Mouse (Mus musculus) ES-E14 (cell line): ENCODE results near the gene Rex1bd. TPM values are rescaled to one million over a fixed set of nuclear protein-coding genes. Genes with fewer than 3 reads are reported as not detected.

Experiments
- DNase-seq: peaks from one replicate; pipeline ENCODE4 v3.0.0-alpha.2; 2013; ENCODE audit warnings: low read depth, low spot score
- H3K27ac ChIP-seq: 2 replicates; pipeline ENCODE4 v1.5.1; 2012; ENCODE audit warnings: low read depth, mild to moderate bottlenecking, low read length, moderate library complexity, mixed read lengths; ENCODE audit not compliant: poor library complexity, insufficient read depth, severe bottlenecking
- H3K36me3 ChIP-seq: 2 replicates; pipeline ENCODE4 v1.6.1; 2012; ENCODE audit warnings: mild to moderate bottlenecking, low read length, moderate library complexity, mixed read lengths; ENCODE audit not compliant: control insufficient read depth, poor library complexity, insufficient read depth, severe bottlenecking
- H3K4me1 ChIP-seq, 2 experiments: fragments of 150-350 bp in 1 of 2; sonication (generic) in 1 of 2; 2 replicates each; pipeline ENCODE4 v1.6.1; 2012; ENCODE audit warnings: low read length in 2 of 2, mild to moderate bottlenecking in 1 of 2, mixed read lengths in 1 of 2; ENCODE audit not compliant: control insufficient read depth in 2 of 2, insufficient read depth in 2 of 2, poor library complexity in 1 of 2
- H3K4me3 ChIP-seq, 2 experiments: fragments of 150-350 bp in 1 of 2; sonication (generic) in 1 of 2; 2 replicates each; pipeline ENCODE4 v1.5.1; 2012; ENCODE audit warnings: low read length in 2 of 2, low read depth in 1 of 2, mild to moderate bottlenecking in 1 of 2, mixed read lengths in 1 of 2; ENCODE audit not compliant: insufficient read depth in 1 of 2, poor library complexity in 1 of 2, severe bottlenecking in 1 of 2
- H3K9ac ChIP-seq: 2 replicates; pipeline ENCODE4 v1.6.1; 2012; ENCODE audit warnings: low read depth, mild to moderate bottlenecking, low read length, mixed read lengths; ENCODE audit not compliant: poor library complexity, insufficient read depth, severe bottlenecking
- H3K9me3 ChIP-seq: fragments of 150-350 bp; sonication (generic); 2 replicates; pipeline ENCODE4 v1.6.1; 2012; ENCODE audit warnings: low read depth, mild to moderate bottlenecking, low read length; ENCODE audit not compliant: control insufficient read depth, insufficient read depth
- CHD2 ChIP-seq: IDR thresholded peaks from 2 replicates; pipeline ENCODE4 v1.6.1; 2014; ENCODE audit warnings: mild to moderate bottlenecking, low read depth, low read length, inconsistent platforms
- HCFC1 ChIP-seq: IDR thresholded peaks from 2 replicates; pipeline ENCODE4 v1.6.1; 2012; ENCODE audit warnings: low read length, inconsistent platforms, borderline replicate concordance; ENCODE audit not compliant: insufficient read depth
- MAFK ChIP-seq: IDR thresholded peaks from 2 replicates; pipeline ENCODE4 v1.6.1; 2014; ENCODE audit warnings: mild to moderate bottlenecking, low read depth, low read length, inconsistent platforms; ENCODE audit not compliant: insufficient read depth
- ZC3H11A ChIP-seq: IDR thresholded peaks from 2 replicates; pipeline ENCODE4 v1.6.1; 2012; ENCODE audit warnings: low read depth, mild to moderate bottlenecking, inconsistent platforms, low read length, borderline replicate concordance
- ZNF384 ChIP-seq: IDR thresholded peaks from 2 replicates; pipeline ENCODE4 v1.6.1; 2012; ENCODE audit warnings: low read depth, low read length, inconsistent platforms
- in situ Hi-C, 2 experiments: fragments of 600-800 bp; cut with MboI; formaldehyde crosslinking; loops; one replicate each; pipeline ENCODE4 v1.15.1; 2025; ENCODE audit warnings: low sequenced_read_pairs in 2 of 2, inconsistent platforms in 1 of 2; ENCODE audit not compliant: unreplicated experiment in 2 of 2
- total RNA-seq: library from RNA; depleted of rRNA; stranded (reverse); fragments of 300-350 nt; gene quantifications from 2 replicates; pipeline ENCODE4 v1.2.3, GENCODE M21; 2012

Rex1bd gene
- total RNA-seq, 1 experiment, result 130 TPM

DNA sequence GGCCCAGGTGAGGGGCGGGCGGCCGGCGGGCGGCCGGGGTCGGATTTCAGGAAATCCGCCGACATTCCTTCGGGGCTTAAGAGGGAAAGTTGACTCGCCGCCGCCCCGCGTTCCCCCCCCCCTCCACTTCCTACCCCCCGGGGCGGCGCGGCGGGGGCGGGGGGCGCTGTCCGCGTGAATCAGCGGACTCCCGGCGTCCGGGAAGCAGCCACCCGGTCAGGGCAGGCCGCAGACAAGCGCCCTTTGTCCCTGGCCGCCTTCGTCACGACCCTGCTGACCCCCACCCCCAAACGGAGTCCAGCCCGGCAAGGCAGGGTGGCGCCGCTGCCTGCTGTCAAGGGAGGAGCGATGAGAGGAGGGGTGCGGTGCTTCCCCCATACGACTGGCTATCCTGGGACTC, 17.0 kb downstream of the Rex1bd start:
- TF ChIP-seq ZC3H11A, result no peak
- TF ChIP-seq MAFK, result no peak
- no peak for TF ChIP-seq CHD2
- no peak for TF ChIP-seq ZNF384
- TF ChIP-seq HCFC1, result no peak
- peaks cover 7 to 35% of the 10 kb centered on the region in 2 experiments; a peak in 2 of 4 replicates for H3K4me1 ChIP-seq
- peak overlapping the region; percentile 6 to 29; a peak in 3 of 4 replicates for H3K4me3 ChIP-seq
- no peak overlapping the region for H3K27ac ChIP-seq
- in situ Hi-C loops, result no loop called here
- DNase-seq, result no peak
- no peak overlapping the region for H3K9ac ChIP-seq
- H3K9me3 ChIP-seq, result no peaks in the 10 kb centered on the region
- H3K36me3 ChIP-seq, result no peaks in the 10 kb centered on the region

DNA sequence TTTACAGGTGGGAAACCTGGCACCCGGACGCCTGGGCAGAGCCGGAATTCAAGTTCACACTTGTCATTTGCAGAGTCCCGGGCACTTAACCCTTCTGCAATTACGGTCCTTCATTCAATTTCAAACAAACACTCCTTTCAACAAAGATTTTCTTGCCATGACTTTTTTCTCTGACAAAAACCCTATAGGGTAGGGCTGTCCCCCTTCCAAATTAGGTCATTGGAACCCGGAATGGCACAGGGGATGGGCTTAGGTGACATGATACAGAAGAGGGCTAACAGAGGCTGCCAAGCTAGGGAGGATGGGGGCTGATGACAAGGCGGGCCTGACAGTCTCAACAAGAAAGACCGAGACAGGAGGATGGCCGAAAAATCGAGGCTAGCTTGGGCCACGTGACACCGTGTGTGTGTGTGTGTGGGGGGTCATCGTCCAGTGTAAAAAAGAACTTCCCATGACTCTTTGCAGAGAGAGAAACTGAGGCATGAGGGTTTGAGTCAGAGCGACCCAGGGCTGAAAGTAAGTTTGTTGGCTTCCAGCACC, 17.6 kb downstream of the Rex1bd start:
- Histone ChIP-seq H3K9me3 (no peaks in the 10 kb centered on the region), H3K36me3 (no peaks in the 10 kb centered on the region), H3K9ac (peak overlapping the region; percentile 39; the same call in 1 of the 2 replicates), H3K4me3 (peak overlapping the region; percentile 25 to 29; a peak in 2 of 4 replicates), H3K27ac (no peak overlapping the region), H3K4me1 (peaks cover 7 to 30% of the 10 kb centered on the region in 2 experiments; a peak in 2 of 4 replicates)
- TF ChIP-seq CHD2, result no peak
- TF ChIP-seq ZC3H11A, result no peak
- TF ChIP-seq HCFC1, result no peak
- TF ChIP-seq MAFK, result no peak
- TF ChIP-seq ZNF384, result no peak
- in situ Hi-C loops, result no loop called here
- DNase-seq, result no peak

DNA sequence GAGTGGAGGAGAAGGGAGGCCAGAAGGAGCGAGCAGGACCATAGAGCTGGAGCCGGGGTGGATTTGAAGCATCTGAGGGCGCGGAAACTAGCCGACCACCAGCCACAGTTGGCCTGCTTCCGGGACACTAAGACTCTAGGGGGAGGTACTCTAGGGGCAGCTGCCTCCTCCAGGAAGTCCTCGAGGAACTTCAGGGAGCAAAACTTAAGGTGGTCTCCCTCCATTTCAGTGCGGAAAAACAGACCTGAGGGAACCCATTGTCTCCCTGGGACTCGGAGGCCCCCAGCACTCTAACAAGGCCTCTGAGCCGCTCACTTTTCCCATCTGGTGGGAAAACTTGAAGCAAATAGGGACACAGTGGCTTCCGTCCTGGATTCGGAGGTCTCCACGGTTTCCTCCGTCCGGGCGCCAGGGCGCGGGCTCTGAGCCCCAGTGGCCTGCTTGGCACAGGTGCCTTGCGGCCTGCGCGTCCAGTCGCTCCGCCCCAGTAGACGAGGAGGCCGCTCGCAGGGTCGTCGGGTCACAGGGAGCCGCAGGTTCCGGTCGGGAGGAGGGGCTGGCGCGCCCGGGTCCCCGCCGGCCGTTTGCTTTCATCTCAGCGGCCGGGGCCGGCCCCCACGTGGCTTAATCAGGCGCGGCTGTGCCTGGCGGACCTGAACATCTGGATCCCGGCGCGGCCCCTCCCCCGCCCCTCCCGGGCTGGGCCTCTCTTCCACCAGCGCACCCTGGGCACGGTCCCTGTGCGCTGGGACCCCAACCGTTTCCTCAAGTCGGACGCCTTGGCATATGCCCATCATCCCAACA, 18.4 kb downstream of the Rex1bd start:
- H3K4me3 ChIP-seq, result peak overlapping the region; percentile 21 to 45
- in situ Hi-C loops, result no loop called here
- no peak for DNase-seq
- no peaks in the 10 kb centered on the region for H3K36me3 ChIP-seq
- H3K27ac ChIP-seq, result no peak overlapping the region
- no peaks in the 10 kb centered on the region for H3K9me3 ChIP-seq
- H3K9ac ChIP-seq, result peak overlapping the region; percentile 39; the same call in 1 of the 2 replicates
- H3K4me1 ChIP-seq, result peaks cover 7 to 23% of the 10 kb centered on the region in 2 experiments; a peak in 2 of 4 replicates
- TF ChIP-seq MAFK (no peak), ZNF384 (no peak), HCFC1 (no peak), CHD2 (no peak), ZC3H11A (no peak)

DNA sequence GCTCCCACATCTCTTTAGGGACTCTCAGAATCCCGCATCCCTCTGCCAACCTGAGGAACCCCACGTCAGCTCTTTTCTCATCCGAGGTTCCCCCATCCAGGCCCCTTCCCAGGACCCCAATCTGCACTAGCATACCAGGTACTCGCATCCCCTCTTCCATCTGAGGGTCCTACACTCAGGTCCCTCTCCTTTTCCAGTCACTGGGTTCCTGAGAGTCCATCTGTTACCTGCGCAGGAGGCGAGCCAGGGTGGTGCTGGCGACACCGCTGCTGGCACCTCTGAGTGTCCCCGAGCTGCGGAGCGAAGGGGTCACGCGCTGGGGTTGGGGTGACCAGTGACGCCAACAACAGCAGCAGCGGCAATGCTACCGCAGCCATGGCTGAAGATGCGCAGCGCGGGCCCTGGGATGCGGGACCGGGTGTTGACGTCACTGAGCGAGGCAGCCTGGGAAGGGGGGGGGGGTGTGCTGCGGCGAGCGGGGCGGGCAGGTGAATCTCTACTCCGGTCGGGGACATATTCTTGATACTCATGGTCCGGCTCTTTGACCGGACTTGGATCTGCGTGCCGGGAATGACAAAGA, 19.5 kb downstream of the Rex1bd start, which contains the start of gene Tmem59l:
Gene Tmem59l, minus strand, starts transcription at position 418 of the 580 bp plus-strand sequence.
- no peak for DNase-seq
- Histone ChIP-seq H3K36me3 (no peaks in the 10 kb centered on the region), H3K9me3 (no peaks in the 10 kb centered on the region), H3K27ac (no peak within 1 kb of the TSS), H3K4me1 (peaks cover 7 to 23% of the 10 kb centered on the region in 2 experiments; a peak in 2 of 4 replicates), H3K4me3 (peak within 1 kb of the TSS; percentile 45 to 62), H3K9ac (peak within 1 kb of the TSS; percentile 34)
- TF ChIP-seq CHD2, result no peak
- no peak for TF ChIP-seq ZC3H11A
- TF ChIP-seq MAFK, result no peak
- TF ChIP-seq HCFC1, result no peak
- TF ChIP-seq ZNF384, result no peak
- in situ Hi-C loops, result no loop called here
